Mouse (Mus musculus): Measurements from ENCODE around the gene Angptl4. TPM values are rescaled to one million over a fixed set of nuclear protein-coding genes. Genes with fewer than 3 reads are reported as not detected.

The Angptl4 gene
- polyA plus RNA-seq, 1 experiment from 2014 or later: 33.5 TPM

DNA sequence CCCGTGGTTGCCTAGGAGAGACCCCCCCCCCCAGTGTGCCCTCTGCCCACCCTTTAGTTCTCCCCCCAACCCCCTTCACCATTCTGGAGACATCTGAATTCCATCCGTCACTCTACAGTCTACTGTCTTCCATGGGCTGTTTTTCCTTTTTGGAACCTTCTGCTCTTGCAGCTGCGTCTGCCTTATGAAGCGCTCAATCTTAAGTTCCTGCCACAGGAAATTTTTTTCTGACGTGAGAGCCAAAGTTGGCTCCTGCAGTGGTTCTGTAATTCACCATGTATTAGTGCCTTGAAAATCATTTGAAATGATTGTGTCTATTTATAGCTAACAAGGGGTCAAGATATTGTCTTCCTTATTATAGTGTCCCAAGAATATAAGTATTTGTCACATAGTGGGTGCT is 35.0 kb upstream of the Angptl4 start:
- Histone ChIP-seq H3K27ac (ENCODE audit: low read depth, low read length) (peak overlapping the region; percentile 90; the same call in 1 of the 2 replicates), H3K9ac (ENCODE audit: low read depth, low read length) (0 out of 2 replicates have a peak overlapping the region, but pooled peaks have one; percentile 62), H3K27me3 (replicated peaks; ENCODE audit: control insufficient read depth, insufficient read depth, low read length) (no peaks in the 10 kb centered on the region), H3K4me1 (replicated peaks; ENCODE audit: control insufficient read depth, insufficient read depth, low read length) (peaks cover 12% of the 10 kb centered on the region), H3K36me3 (ENCODE audit: control insufficient read depth, insufficient read depth) (peaks cover 35% of the 10 kb centered on the region), H3K4me2 (replicated peaks; ENCODE audit: low read depth) (peak overlapping the region; percentile 89; the same call in 1 of the 2 replicates), H3K9me3 (ENCODE audit: control insufficient read depth) (no peaks in the 10 kb centered on the region), H3K4me3 (ENCODE audit: low read depth, low read length) (peak overlapping the region; percentile 56)
- 61% methylated on average over 5 of the region's 5 CpGs for WGBS
- TF ChIP-seq CTCF (IDR thresholded peaks at IDR 0.05; ENCODE audit: low read depth): no peak
- no peak for ATAC-seq

DNA sequence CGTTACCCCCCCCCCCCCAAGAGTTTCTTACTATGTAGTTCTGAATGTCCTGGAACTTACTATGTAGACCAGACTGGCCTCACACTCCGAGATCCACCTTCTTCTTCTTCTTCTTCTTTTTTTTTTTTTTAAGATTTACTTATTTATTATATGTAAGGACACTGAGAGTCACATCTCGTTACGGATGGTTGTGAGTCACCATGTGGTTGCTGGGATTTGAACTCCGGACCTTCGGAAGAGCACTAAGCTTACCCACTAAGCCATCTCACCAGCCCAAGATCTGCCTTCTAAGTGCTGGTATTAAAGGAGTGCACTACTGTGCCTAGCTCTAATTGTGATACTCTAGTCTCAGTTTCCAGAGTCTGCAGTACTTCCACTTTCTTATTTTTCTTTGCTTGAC is 33.8 kb upstream of the Angptl4 start:
- no peak overlapping the region for H3K4me2 ChIP-seq (replicated peaks; ENCODE audit: low read depth)
- no peaks in the 10 kb centered on the region for H3K27me3 ChIP-seq (replicated peaks; ENCODE audit: control insufficient read depth, insufficient read depth, low read length)
- peaks cover 12% of the 10 kb centered on the region for H3K4me1 ChIP-seq (replicated peaks; ENCODE audit: control insufficient read depth, insufficient read depth, low read length)
- no peak for ATAC-seq
- H3K9ac ChIP-seq (ENCODE audit: low read depth, low read length): no peak overlapping the region
- peaks cover 22% of the 10 kb centered on the region for H3K36me3 ChIP-seq (ENCODE audit: control insufficient read depth, insufficient read depth)
- H3K4me3 ChIP-seq (ENCODE audit: low read depth, low read length): no peak overlapping the region
- no peak for TF ChIP-seq CTCF (IDR thresholded peaks at IDR 0.05; ENCODE audit: low read depth)
- WGBS: 88% methylated on average over 5 of the region's 6 CpGs
- H3K9me3 ChIP-seq (ENCODE audit: control insufficient read depth): no peaks in the 10 kb centered on the region
- no peak overlapping the region for H3K27ac ChIP-seq (ENCODE audit: low read depth, low read length)

DNA sequence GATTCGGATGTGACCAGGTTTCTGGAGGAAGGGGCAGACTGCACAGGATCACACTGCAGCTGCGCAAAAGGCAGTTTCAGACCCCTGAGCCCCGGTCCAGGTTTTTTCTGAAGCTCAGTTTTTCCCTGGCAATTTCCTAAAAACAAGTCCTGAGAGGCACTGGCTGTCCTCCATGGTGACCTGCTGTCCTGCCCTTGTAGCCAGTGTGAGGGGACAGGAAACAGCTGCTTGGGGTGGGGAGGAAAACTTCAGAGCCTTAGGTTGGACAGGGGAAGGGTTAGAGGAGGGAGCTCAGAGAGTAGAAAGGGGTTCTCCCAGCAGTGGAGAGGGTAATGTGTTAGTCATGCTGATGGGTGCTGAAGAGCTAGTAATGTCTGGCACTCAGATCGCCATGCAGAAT is 31.4 kb upstream of the Angptl4 start:
- 62% methylated on average over 4 of the region's 4 CpGs for WGBS
- no peak for ATAC-seq
- no peak overlapping the region for H3K4me2 ChIP-seq (replicated peaks; ENCODE audit: low read depth)
- no peaks in the 10 kb centered on the region for H3K36me3 ChIP-seq (ENCODE audit: control insufficient read depth, insufficient read depth)
- no peak overlapping the region for H3K9ac ChIP-seq (ENCODE audit: low read depth, low read length)
- peaks cover 8% of the 10 kb centered on the region for H3K4me1 ChIP-seq (replicated peaks; ENCODE audit: control insufficient read depth, insufficient read depth, low read length)
- no peaks in the 10 kb centered on the region for H3K9me3 ChIP-seq (ENCODE audit: control insufficient read depth)
- no peak overlapping the region for H3K4me3 ChIP-seq (ENCODE audit: low read depth, low read length)
- no peak for TF ChIP-seq CTCF (IDR thresholded peaks at IDR 0.05; ENCODE audit: low read depth)
- H3K27me3 ChIP-seq (replicated peaks; ENCODE audit: control insufficient read depth, insufficient read depth, low read length): no peaks in the 10 kb centered on the region
- no peak overlapping the region for H3K27ac ChIP-seq (ENCODE audit: low read depth, low read length)

DNA sequence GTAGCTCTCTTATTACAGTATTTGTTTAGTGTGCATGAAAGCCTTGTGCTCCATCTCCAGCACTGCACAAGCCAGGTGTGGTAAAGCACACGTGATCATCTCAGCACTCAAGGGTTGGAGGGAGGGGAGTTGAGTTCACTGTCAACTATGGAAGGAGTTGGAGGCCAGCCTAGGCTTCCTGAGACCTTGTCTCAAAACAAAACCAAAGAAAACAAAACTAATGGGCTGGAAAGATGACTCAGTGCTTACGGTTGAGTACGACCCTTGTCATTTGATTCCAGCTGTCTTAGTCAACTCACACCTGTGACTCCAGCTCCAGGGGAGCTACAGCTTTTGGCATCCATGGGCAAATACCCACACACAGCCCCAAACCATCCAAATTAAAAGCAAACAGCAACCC is 30.8 kb upstream of the Angptl4 start:
- H3K36me3 ChIP-seq (ENCODE audit: control insufficient read depth, insufficient read depth): no peaks in the 10 kb centered on the region
- H3K27me3 ChIP-seq (replicated peaks; ENCODE audit: control insufficient read depth, insufficient read depth, low read length): no peaks in the 10 kb centered on the region
- ATAC-seq: no peak
- peak overlapping the region; percentile 50; the same call in 1 of the 2 replicates for H3K27ac ChIP-seq (ENCODE audit: low read depth, low read length)
- H3K4me2 ChIP-seq (replicated peaks; ENCODE audit: low read depth): no peak overlapping the region
- TF ChIP-seq CTCF (IDR thresholded peaks at IDR 0.05; ENCODE audit: low read depth): no peak
- no peak overlapping the region for H3K9ac ChIP-seq (ENCODE audit: low read depth, low read length)
- H3K4me3 ChIP-seq (ENCODE audit: low read depth, low read length): no peak overlapping the region
- no peaks in the 10 kb centered on the region for H3K9me3 ChIP-seq (ENCODE audit: control insufficient read depth)
- WGBS: 45% methylated on average over 3 of the region's 3 CpGs
- peaks cover 6% of the 10 kb centered on the region; the same call in 1 of the 2 replicates for H3K4me1 ChIP-seq (replicated peaks; ENCODE audit: control insufficient read depth, insufficient read depth, low read length)

DNA sequence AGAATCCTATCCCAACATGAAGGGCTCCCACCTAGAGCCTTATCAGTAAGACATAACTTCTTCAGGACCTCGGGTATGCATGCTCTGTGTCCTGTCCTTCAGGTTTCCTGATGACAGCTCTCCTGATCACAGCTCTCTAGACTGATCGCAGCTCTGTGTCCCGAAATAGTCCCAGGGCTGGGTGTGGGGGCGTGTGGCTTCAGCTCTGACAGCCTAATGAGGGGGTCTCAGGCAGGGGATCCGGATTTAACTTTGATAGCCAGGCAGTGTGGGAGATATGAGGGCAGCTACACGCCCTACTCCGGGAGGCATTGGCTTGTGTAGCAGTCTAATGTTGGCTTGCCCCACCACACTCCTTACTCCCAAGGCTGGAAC is 29.5 kb upstream of the Angptl4 start:
- TF ChIP-seq CTCF (IDR thresholded peaks at IDR 0.05; ENCODE audit: low read depth): no peak
- Histone ChIP-seq H3K4me1 (replicated peaks; ENCODE audit: control insufficient read depth, insufficient read depth, low read length) (no peaks in the 10 kb centered on the region), H3K27me3 (replicated peaks; ENCODE audit: control insufficient read depth, insufficient read depth, low read length) (no peaks in the 10 kb centered on the region), H3K4me2 (replicated peaks; ENCODE audit: low read depth) (peak overlapping the region; percentile 86), H3K9me3 (ENCODE audit: control insufficient read depth) (no peaks in the 10 kb centered on the region), H3K9ac (ENCODE audit: low read depth, low read length) (no peak overlapping the region), H3K36me3 (ENCODE audit: control insufficient read depth, insufficient read depth) (no peaks in the 10 kb centered on the region), H3K27ac (ENCODE audit: low read depth, low read length) (peak overlapping the region; percentile 28; the same call in 1 of the 2 replicates), H3K4me3 (ENCODE audit: low read depth, low read length) (peak overlapping the region; percentile 52)
- no peak for ATAC-seq
- WGBS: 16% methylated on average over 7 of the region's 7 CpGs

GRCm38 (mm10) chr17:33810334-33811141 is 28.9 kb upstream of the Angptl4 start, which contains the start of gene Kank3:
Kank3 (plus strand) TSS chr17:33810519.
- Histone ChIP-seq H3K9me3 (ENCODE audit: control insufficient read depth) (no peaks in the 10 kb centered on the region), H3K27ac (ENCODE audit: low read depth, low read length) (peak within 1 kb of the TSS; percentile 28; the same call in 1 of the 2 replicates), H3K27me3 (replicated peaks; ENCODE audit: control insufficient read depth, insufficient read depth, low read length) (no peaks in the 10 kb centered on the region), H3K4me2 (replicated peaks; ENCODE audit: low read depth) (peak within 1 kb of the TSS; percentile 86), H3K36me3 (ENCODE audit: control insufficient read depth, insufficient read depth) (no peaks in the 10 kb centered on the region), H3K9ac (ENCODE audit: low read depth, low read length) (peak within 1 kb of the TSS; percentile 59; the same call in 1 of the 2 replicates), H3K4me1 (replicated peaks; ENCODE audit: control insufficient read depth, insufficient read depth, low read length) (no peaks in the 10 kb centered on the region), H3K4me3 (ENCODE audit: low read depth, low read length) (peak within 1 kb of the TSS; percentile 52)
- TF ChIP-seq CTCF (IDR thresholded peaks at IDR 0.05; ENCODE audit: low read depth): no peak
- 1% methylated on average over 36 of the region's 36 CpGs for WGBS
- peak; percentile 95 for ATAC-seq
